Mouse (Mus musculus) stomach, postnatal 0 days (tissue): ENCODE measurements at regions not wholly inside any gene's neighbourhood (a gene's known extent, or its start where the extent isn't known, plus 50 kb on each side); places are given as distances from the start of the nearest gene placed in this dataset.
A peak's percentile ranks its signal among the peaks of the same experiment; 100 is the strongest.
"Not testable (repeated sequence)": the region's sequence is repeated elsewhere in the genome, so short reads cannot be mapped to it uniquely, and the experiment has no call there.

Source experiments
- ATAC-seq: fragments of 200-750 bp; cut with Nextera tagmentation; 2 replicates; pipeline ENCODE4 v1.8.0; 2017; ENCODE audit not compliant: low FRiP score, low TSS enrichment
- DNase-seq: peaks from one replicate; pipeline ENCODE4 v3.0.0-alpha.2; 2016; ENCODE audit warnings: low spot score
- H3K27ac ChIP-seq: fragments of 300-500 bp; sonication (generic); replicated peaks from 2 replicates; pipeline ENCODE4 v1.5.1; 2014; ENCODE audit warnings: mild to moderate bottlenecking, control low read depth
- H3K27me3 ChIP-seq: fragments of 300-500 bp; sonication (generic); 2 replicates; pipeline ENCODE4 v1.6.1; 2014; ENCODE audit warnings: low read length; ENCODE audit not compliant: control insufficient read depth, insufficient read depth
- H3K36me3 ChIP-seq: fragments of 300-500 bp; sonication (generic); 2 replicates; pipeline ENCODE4 v1.6.1; 2014; ENCODE audit warnings: low read length, mixed read lengths; ENCODE audit not compliant: control insufficient read depth, insufficient read depth
- H3K4me1 ChIP-seq: fragments of 300-500 bp; sonication (generic); replicated peaks from 2 replicates; pipeline ENCODE4 v1.6.1; 2014; ENCODE audit warnings: antibody characterized with exemption; ENCODE audit not compliant: control insufficient read depth, insufficient read depth
- H3K4me2 ChIP-seq: fragments of 300-500 bp; sonication (generic); replicated peaks from 2 replicates; pipeline ENCODE4 v1.6.1; 2014; ENCODE audit warnings: low read depth, mild to moderate bottlenecking, control low read depth, moderate library complexity
- H3K4me3 ChIP-seq: fragments of 300-500 bp; sonication (generic); 2 replicates; pipeline ENCODE4 v1.5.1; 2014; ENCODE audit warnings: low read depth, low read length, control low read depth
- H3K9ac ChIP-seq: fragments of 300-500 bp; sonication (generic); 2 replicates; pipeline ENCODE4 v1.6.1; 2014; ENCODE audit warnings: mild to moderate bottlenecking, low read length, control low read depth, mixed read lengths
- H3K9me3 ChIP-seq: fragments of 300-500 bp; sonication (generic); 2 replicates; pipeline ENCODE4 v1.6.1; 2016; ENCODE audit warnings: low read length; ENCODE audit not compliant: control insufficient read depth
- CTCF ChIP-seq: IDR thresholded peaks from 2 replicates; pipeline ENCODE4 v1.5.1; 2016; ENCODE audit warnings: antibody characterized with exemption, low read depth, mild to moderate bottlenecking, moderate library complexity
- EP300 ChIP-seq: optimal IDR thresholded peaks from 2 replicates; pipeline ENCODE3; 2016; ENCODE audit warnings: antibody characterized with exemption
- WGBS: fragments of 180-500 bp; shearing (Covaris S2); extraction: QIAGEN DNeasy Blood & Tissue Kit; methylation state at CpG from one replicate; pipeline ENCODE4 v1.1.7; 2014; 5-methylcytosine and 5-hydroxymethylcytosine counted together

DNA sequence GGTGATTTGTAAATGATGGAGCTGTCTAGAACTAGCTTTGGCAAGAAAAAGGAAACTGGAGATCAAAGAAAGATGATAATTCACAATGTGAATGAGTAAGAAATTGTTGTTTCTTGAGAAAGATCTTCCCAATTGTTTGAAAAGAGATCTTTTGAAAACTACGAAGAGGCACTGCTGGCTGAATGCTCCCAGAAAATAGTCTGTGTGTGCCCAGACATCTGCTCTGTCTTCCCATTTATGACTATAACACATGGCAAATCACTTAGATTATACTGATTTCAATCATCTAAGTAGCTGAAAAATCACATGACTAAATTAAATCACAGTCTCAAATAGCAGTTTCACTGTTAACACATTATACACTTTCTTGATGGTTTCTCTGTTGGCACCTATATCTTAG lies 434.2 kb upstream of the Sema6d start:
- DNase-seq (no peak), ATAC-seq (no peak)
- Histone ChIP-seq H3K9me3 (no peaks in the 10 kb centered on the region), H3K4me2 (no peak overlapping the region), H3K27me3 (no peaks in the 10 kb centered on the region), H3K4me3 (no peak overlapping the region), H3K27ac (no peak overlapping the region), H3K9ac (no peak overlapping the region), H3K4me1 (no peaks in the 10 kb centered on the region), H3K36me3 (no peaks in the 10 kb centered on the region)
- WGBS, result 70% methylated on average over 1 of the region's 1 CpGs
- TF ChIP-seq CTCF (no peak), EP300 (no peak)

DNA sequence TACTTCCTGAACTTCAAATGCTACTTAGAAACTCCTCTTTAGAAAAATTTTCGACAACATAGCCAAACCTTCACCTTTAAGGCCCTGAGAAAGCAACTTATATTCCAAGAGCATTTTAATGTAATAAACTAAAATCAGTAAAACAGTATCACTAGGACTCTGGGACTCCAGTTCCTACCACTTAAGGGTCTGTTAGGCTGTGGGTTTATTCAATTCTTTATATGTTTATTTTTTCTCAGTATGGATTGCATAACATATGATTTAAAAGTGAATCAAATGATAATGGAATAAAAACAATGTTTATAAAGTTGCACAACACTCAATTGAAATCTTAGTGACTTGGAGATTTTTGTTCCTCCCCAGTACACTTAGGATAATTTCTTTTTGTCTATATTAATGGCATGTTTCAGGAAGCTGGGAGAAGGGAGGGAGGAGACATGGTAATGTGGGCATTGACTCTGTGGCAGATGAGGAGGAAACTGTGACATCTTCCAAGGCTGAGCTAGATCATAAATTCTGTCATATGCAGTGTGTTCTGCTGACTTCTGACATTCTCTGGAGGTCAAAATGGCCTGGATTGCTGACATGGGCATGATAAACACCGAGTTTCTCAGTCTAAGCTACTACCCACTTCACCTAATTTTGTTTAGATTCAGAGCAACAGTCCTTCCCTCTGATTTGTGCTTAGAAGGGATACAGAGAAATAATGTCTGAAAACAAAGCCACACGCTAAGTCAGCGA lies 401.3 kb upstream of the Sema6d start:
- DNase-seq (no peak), ATAC-seq (no peak)
- Histone ChIP-seq H3K4me3 (no peak overlapping the region), H3K27me3 (no peaks in the 10 kb centered on the region), H3K27ac (no peak overlapping the region), H3K36me3 (no peaks in the 10 kb centered on the region), H3K9ac (no peak overlapping the region), H3K9me3 (no peaks in the 10 kb centered on the region), H3K4me2 (no peak overlapping the region), H3K4me1 (no peaks in the 10 kb centered on the region)
- TF ChIP-seq CTCF (no peak), EP300 (no peak)
- WGBS, result 59% methylated on average over 4 of the region's 4 CpGs

DNA sequence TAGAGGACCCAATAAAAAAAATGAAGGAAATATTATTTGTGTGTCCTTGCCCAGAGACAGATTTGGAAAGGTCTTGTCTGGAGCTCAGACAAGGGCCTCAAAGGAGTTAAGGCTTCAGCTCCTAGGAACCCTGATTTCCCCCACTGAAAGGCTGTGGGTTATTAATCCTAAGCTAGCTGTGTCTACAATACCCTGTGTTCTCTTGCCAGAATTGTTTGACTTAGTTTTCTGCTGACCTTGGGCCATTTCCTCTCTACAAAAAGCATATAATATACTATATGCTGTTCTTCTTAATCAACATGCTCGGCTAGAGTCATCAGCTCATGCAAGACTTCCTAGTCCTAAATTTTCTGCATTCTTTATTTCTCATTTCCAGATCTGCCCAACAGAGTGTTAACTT lies 400.0 kb upstream of the Sema6d start:
- no peak for ATAC-seq
- Histone ChIP-seq H3K4me1 (no peaks in the 10 kb centered on the region), H3K27ac (no peak overlapping the region), H3K4me3 (no peak overlapping the region), H3K27me3 (no peaks in the 10 kb centered on the region), H3K36me3 (no peaks in the 10 kb centered on the region), H3K4me2 (no peak overlapping the region), H3K9me3 (no peaks in the 10 kb centered on the region), H3K9ac (no peak overlapping the region)
- DNase-seq, result no peak
- TF ChIP-seq EP300, result no peak
- 55% methylated on average over 1 of the region's 1 CpGs for WGBS

DNA sequence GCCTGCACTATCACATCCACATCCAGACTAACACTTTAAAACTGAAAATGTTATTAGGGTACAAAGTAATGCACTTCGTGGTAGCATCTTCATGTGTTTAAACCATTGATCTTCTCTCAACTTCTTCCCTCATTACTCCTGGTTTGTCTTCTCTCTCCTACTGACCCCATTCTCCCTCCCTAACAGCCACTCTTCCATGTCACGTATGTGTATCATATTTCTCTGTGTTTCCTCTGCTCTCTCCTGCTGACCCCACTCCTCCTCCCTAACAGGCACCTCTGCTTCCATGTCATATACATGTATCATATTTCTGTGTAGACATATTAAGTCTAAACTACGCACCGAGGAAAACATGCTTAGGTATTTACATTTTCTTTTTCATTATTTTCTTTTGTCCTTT lies 350.1 kb upstream of the Sema6d start:
- Histone ChIP-seq H3K4me2 (no peak overlapping the region), H3K9me3 (no peaks in the 10 kb centered on the region), H3K27me3 (no peaks in the 10 kb centered on the region), H3K4me3 (no peak overlapping the region), H3K36me3 (no peaks in the 10 kb centered on the region), H3K27ac (no peak overlapping the region), H3K9ac (no peak overlapping the region), H3K4me1 (no peaks in the 10 kb centered on the region)
- DNase-seq (no peak), ATAC-seq (no peak)
- WGBS, result 66% methylated on average over 4 of the region's 4 CpGs
- TF ChIP-seq EP300, result no peak
- TF ChIP-seq CTCF, result no peak

DNA sequence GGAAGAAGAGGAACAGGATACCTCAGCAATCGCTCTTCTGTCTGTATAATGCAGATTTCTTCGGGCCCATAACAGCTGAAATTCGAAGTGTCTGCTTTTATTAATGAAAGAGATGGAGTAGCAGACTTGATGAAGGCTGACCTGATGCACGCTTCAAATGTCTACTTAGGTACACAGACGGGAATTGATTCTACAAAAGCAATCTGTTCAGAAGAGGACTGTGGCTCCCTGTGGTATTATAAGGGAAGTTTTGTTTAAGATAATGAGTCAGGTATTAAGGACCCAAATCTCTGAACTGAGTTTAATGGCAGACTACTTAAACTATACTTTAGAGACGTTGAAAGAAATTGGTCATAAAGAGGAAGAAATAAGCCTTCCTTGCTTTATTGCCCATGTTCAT lies 349.2 kb upstream of the Sema6d start:
- Histone ChIP-seq H3K4me2 (no peak overlapping the region), H3K4me1 (no peaks in the 10 kb centered on the region), H3K36me3 (no peaks in the 10 kb centered on the region), H3K27ac (no peak overlapping the region), H3K27me3 (no peaks in the 10 kb centered on the region), H3K9ac (no peak overlapping the region), H3K4me3 (no peak overlapping the region), H3K9me3 (no peaks in the 10 kb centered on the region)
- whole genome bisulfite sequencing, result 78% methylated on average over 6 of the region's 6 CpGs
- TF ChIP-seq CTCF, result no peak
- ATAC-seq (no peak), DNase-seq (no peak)

DNA sequence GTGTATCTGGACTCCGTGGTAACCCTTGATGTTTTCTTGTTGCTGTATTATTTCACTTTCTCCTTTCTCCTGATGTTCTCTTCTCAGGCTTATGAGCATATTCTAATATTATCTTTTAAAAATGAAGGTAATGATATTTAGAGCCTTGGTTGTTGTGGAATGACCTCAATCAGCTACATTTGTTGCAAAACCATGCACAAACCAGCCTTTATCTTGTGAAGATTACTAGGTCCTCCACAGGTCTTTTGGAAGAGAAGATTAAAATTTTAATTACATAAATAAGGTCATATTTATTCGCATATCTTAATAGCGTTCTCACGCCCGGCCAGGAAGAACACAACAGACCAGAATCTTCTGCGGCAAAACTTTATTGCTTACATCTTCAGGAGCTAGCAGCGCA lies 335.5 kb upstream of the Sema6d start:
- no peaks in the 10 kb centered on the region for H3K36me3 ChIP-seq
- peak overlapping the region; percentile 17; the same call in 1 of the 2 replicates for H3K4me2 ChIP-seq
- ATAC-seq (no peak), DNase-seq (no peak)
- no peak for TF ChIP-seq CTCF
- TF ChIP-seq EP300, result no peak
- H3K4me1 ChIP-seq, result no peaks in the 10 kb centered on the region
- no peaks in the 10 kb centered on the region for H3K9me3 ChIP-seq
- H3K4me3 ChIP-seq, result no peak overlapping the region
- no peak overlapping the region for H3K9ac ChIP-seq
- no peaks in the 10 kb centered on the region for H3K27me3 ChIP-seq
- no peak overlapping the region for H3K27ac ChIP-seq
- 73% methylated on average over 7 of the region's 7 CpGs for WGBS

DNA sequence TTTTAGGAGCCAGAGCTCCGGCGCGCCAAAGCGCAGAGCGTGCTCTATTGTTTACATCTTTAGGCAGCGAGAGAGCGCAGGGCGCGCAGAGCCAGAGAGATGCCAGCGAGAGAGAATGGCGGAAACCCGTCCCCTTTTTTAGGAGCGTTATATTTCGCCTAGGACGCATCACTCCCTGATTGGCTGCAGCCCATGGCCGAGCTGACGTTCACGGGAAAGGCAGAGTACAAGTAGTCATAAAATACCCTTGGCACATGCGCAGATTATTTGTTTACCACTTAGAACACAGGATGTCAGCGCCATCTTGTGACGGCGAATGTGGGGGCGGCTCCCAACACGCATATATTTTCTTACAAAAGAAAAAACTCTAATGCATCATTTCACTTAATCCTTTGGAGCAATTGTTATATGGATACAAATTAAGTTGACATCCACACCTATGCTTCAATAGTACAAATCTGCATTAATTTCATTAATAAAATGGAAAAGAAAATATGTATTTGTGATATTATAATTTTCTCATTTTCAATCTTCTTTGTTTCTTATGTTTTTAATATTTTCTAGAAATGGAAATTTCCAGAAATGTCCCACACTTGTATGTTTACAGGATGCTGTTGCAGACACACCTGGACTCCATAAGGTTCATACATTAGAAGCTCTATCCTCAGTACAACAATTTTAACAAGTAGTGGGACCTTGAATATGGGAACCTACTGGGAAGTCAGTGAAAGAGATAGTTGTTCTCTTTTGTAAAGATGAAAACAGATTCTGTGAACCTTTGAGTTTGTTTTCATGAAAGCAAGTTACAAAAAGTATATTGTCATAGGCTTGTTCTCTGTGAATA lies 334.9 kb upstream of the Sema6d start:
- not testable (repeated sequence) for H3K27ac ChIP-seq, H3K27me3 ChIP-seq, H3K36me3 ChIP-seq, DNase-seq, H3K4me3 ChIP-seq, ATAC-seq, H3K9me3 ChIP-seq, H3K9ac ChIP-seq, H3K4me1 ChIP-seq
- WGBS, result 35% methylated on average over 9 of the region's 24 CpGs
- H3K4me2 ChIP-seq, result peak overlapping the region; percentile 17; the same call in 1 of the 2 replicates
